Mouse (Mus musculus) cerebellum, adult 2 months (tissue): ENCODE data around the gene Sfxn4.

Experiments used
- CTCF ChIP-seq: fragments of 200-500 bp; IDR thresholded peaks from 2 replicates; pipeline ENCODE4 v1.5.1; 2011; ENCODE audit warnings: low read depth, mild to moderate bottlenecking, control low read depth, low read length, moderate library complexity, borderline replicate concordance; ENCODE audit not compliant: insufficient read depth
- POLR2A ChIP-seq: fragments of 200-500 bp; IDR thresholded peaks from 2 replicates; pipeline ENCODE4 v1.6.1; 2011; ENCODE audit warnings: low read length, control low read depth, borderline replicate concordance; ENCODE audit not compliant: insufficient read depth

GRCm38 (mm10) chr19:60872272-60872671 is 11.0 kb upstream of the Sfxn4 start:
- TF ChIP-seq CTCF (no peak), POLR2A (no peak)
